In the genomic region with DNA sequence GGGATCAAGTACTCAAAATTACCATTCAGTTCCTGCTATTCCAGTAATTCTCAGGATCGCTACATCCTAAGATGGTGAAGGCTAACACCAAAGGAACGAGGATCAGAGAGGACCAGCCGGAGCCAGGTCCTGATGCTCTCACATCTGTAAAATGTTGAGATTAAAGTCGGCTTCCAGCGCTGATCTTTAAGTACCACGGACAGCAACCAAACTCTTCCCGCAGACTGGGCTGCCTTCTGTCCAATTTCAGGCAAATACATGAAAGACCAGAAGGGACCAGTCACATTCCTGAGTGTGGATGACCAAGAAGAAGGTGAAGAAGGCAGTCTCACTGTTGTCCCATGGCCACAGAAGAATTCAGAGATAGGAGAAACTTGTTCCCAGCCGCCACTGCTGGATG, we compare ENCODE assay signal across 12 mouse cellular contexts.
DNase-seq lines count a peak whose midpoint lies in the region; ATAC-seq lines count a peak whose summit lies in the region.
"Had no signal": no experiment of that assay in that cellular context is flagged by ENCODE, and none has a peak within 500 bp of the region (broad histone marks: within the 10 kb centered on the region; RNA-seq: fewer than 3 reads in every experiment).

No protein-coding gene starts in this region.

- no peaks in the 10 kb centered on the region for H3K36me3 ChIP-seq in embryonic facial prominence, embryonic 11.5 days (replicated peaks; ENCODE audit: control insufficient read depth, insufficient read depth, low read depth, low read length)
- H3K36me3 ChIP-seq: embryonic facial prominence, embryonic 12.5 days; limb, embryonic 12.5 days had no signal

- no peak overlapping the region for H3K4me2 ChIP-seq in embryonic facial prominence, embryonic 11.5 days (ENCODE audit: low read depth, low read length)
- H3K4me2 ChIP-seq: embryonic facial prominence, embryonic 12.5 days; limb, embryonic 12.5 days had no signal

- no peak overlapping the region for H3K27ac ChIP-seq in embryonic facial prominence, embryonic 11.5 days (replicated peaks; ENCODE audit: low read depth, low read length)
- H3K27ac ChIP-seq: embryonic facial prominence, embryonic 12.5 days; limb, embryonic 12.5 days had no signal

- no peak for ATAC-seq in embryonic facial prominence, embryonic 11.5 days (replicated peaks; ENCODE audit: insufficient number of reproducible peaks, low FRiP score, low TSS enrichment, low read depth)
- ATAC-seq: forebrain, embryonic 16.5 days; hindbrain, embryonic 16.5 days had no signal

- H3K9ac ChIP-seq in embryonic facial prominence, embryonic 11.5 days (replicated peaks; ENCODE audit: low read length) = no peak overlapping the region
- H3K9ac ChIP-seq: embryonic facial prominence, embryonic 12.5 days; limb, embryonic 12.5 days had no signal

- 23% methylated on average over 8 of the region's 8 CpGs for WGBS in embryonic facial prominence, embryonic 11.5 days

- no peak overlapping the region for H3K4me3 ChIP-seq in embryonic facial prominence, embryonic 11.5 days (ENCODE audit: low read depth, low read length)
- H3K4me3 ChIP-seq: embryonic facial prominence, embryonic 12.5 days; limb, embryonic 12.5 days had no signal

- H3K9me3 ChIP-seq in embryonic facial prominence, embryonic 11.5 days (replicated peaks; ENCODE audit: control insufficient read depth, low read length) = no peaks in the 10 kb centered on the region
- H3K9me3 ChIP-seq: embryonic facial prominence, embryonic 12.5 days; limb, embryonic 12.5 days had no signal

- no peaks in the 10 kb centered on the region for H3K4me1 ChIP-seq in embryonic facial prominence, embryonic 11.5 days (ENCODE audit: control insufficient read depth, insufficient read depth, low read length)
- H3K4me1 ChIP-seq: embryonic facial prominence, embryonic 12.5 days; limb, embryonic 12.5 days had no signal

- H3K27me3 ChIP-seq in embryonic facial prominence, embryonic 11.5 days (ENCODE audit: control insufficient read depth, insufficient read depth, low read length) = no peaks in the 10 kb centered on the region
- H3K27me3 ChIP-seq: embryonic facial prominence, embryonic 12.5 days had no signal

- peak; percentile 56 for DNase-seq in kidney, postnatal 10 days
- no peak for DNase-seq in kidney, adult 8-10 months
- DNase-seq in 416B (ENCODE audit: low read depth) = peak; percentile 11
- DNase-seq in Muller cell, postnatal 12 days (ENCODE audit: inconsistent ontology term) = peak; percentile 4
- peak; percentile 81 for DNase-seq in embryonic facial prominence, embryonic 11.5 days (ENCODE audit: low spot score)
- DNase-seq in gastrocnemius, postnatal 4 days (ENCODE audit: low spot score in 2 of 2) = no peak
- no peak for DNase-seq in spleen, adult 18-20 months
- no peak for DNase-seq in layer of hippocampus, postnatal 14 days (ENCODE audit: low spot score in 2 of 2)

Comparison
In these comparisons a context has a peak if more than half of its experiments do, and no peak if none do; other contexts are left out.
1. DNase-seq: peak in kidney, postnatal 10 days (single experiment), 416B (single experiment), Muller cell, postnatal 12 days (single experiment) and embryonic facial prominence, embryonic 11.5 days (single experiment); none in kidney, adult 8-10 months (0 of 2), gastrocnemius, postnatal 4 days (0 of 2), spleen, adult 18-20 months (0 of 2) and layer of hippocampus, postnatal 14 days (0 of 2).